ENCODE assay signal across 9 mouse cellular contexts in genomic region chr6:52663021-52663420, GRCm38 (mm10). TPM values are rescaled to one million over a fixed set of nuclear protein-coding genes. Genes with fewer than 3 reads are reported as not detected.
DNase-seq lines count a peak whose midpoint lies in the region; ATAC-seq and TF ChIP-seq lines count a peak whose summit lies in the region.
"Had no signal": no experiment of that assay in that cellular context is flagged by ENCODE, and none has a peak within 500 bp of the region (broad histone marks: within the 10 kb centered on the region; RNA-seq: fewer than 3 reads in every experiment).

No protein-coding gene starts in this region.

- H3K9me3 ChIP-seq in ES-Bruce4 (replicated peaks; ENCODE audit: control insufficient read depth, insufficient read depth, low read length, poor library complexity, severe bottlenecking), result no peaks in the 10 kb centered on the region
- no peaks in the 10 kb centered on the region for H3K9me3 ChIP-seq in forebrain, embryonic 11.5 days (ENCODE audit: control insufficient read depth, low read length)

- TF ChIP-seq POLR2A in heart, adult 2 months (IDR thresholded peaks at IDR 0.05; ENCODE audit: insufficient read depth, low read depth, low read length), result no peak
- TF ChIP-seq POLR2A in ES-Bruce4 (IDR thresholded peaks at IDR 0.05; ENCODE audit: insufficient read depth, low read length), result no peak

- DNase-seq in heart, adult 2 months, result peak in 1 of 2 experiments; percentile 15
- no peak for DNase-seq in heart, adult 9 months (ENCODE audit: low spot score in 2 of 2)
- peak; percentile 15 for DNase-seq in fibroblast of lung, adult 2 months (ENCODE audit: low read depth)
- DNase-seq in c-Kit-positive CD71-positive TER-119-positive erythroid progenitor cells, embryonic 14.5 days (ENCODE audit: low spot score), result no peak
- DNase-seq in forebrain, embryonic 11.5 days (ENCODE audit: low spot score), result no peak

- no peaks in the 10 kb centered on the region for H3K36me3 ChIP-seq in heart, adult 2 months (ENCODE audit: control insufficient read depth, insufficient read depth, low read length)
- H3K36me3 ChIP-seq in ES-Bruce4 (ENCODE audit: control insufficient read depth, insufficient read depth, low read length, poor library complexity, severe bottlenecking), result no peaks in the 10 kb centered on the region
- no peaks in the 10 kb centered on the region for H3K36me3 ChIP-seq in forebrain, embryonic 11.5 days (ENCODE audit: control insufficient read depth, insufficient read depth, low read length)

- H3K4me3 ChIP-seq in heart, adult 2 months, result no peak overlapping the region
- H3K4me3 ChIP-seq in ES-Bruce4 (ENCODE audit: low read depth, low read length), result no peak overlapping the region
- no peak overlapping the region for H3K4me3 ChIP-seq in forebrain, embryonic 11.5 days (ENCODE audit: low read depth, low read length)

- TF ChIP-seq EP300 in heart, adult 2 months (IDR thresholded peaks at IDR 0.05; ENCODE audit: insufficient read depth, low read depth, low read length), result no peak
- no peak for TF ChIP-seq EP300 in ES-Bruce4 (IDR thresholded peaks at IDR 0.05; ENCODE audit: insufficient read depth, low read depth, low read length)

- no peaks in the 10 kb centered on the region for H3K4me1 ChIP-seq in heart, adult 2 months (ENCODE audit: control insufficient read depth, insufficient read depth, low read length)
- H3K4me1 ChIP-seq in ES-Bruce4 (ENCODE audit: control insufficient read depth, insufficient read depth, low read length), result no peaks in the 10 kb centered on the region
- no peaks in the 10 kb centered on the region for H3K4me1 ChIP-seq in forebrain, embryonic 11.5 days (replicated peaks; ENCODE audit: control insufficient read depth, insufficient read depth, low read length)

- no peaks in the 10 kb centered on the region for H3K27me3 ChIP-seq in heart, adult 2 months (ENCODE audit: control insufficient read depth, insufficient read depth, low read length)
- no peaks in the 10 kb centered on the region for H3K27me3 ChIP-seq in ES-Bruce4 (ENCODE audit: control insufficient read depth, insufficient read depth, low read length, poor library complexity, severe bottlenecking)
- H3K27me3 ChIP-seq in forebrain, embryonic 11.5 days (ENCODE audit: control insufficient read depth, insufficient read depth, low read length), result no peaks in the 10 kb centered on the region

- ATAC-seq in megakaryocyte-erythroid progenitor cell, adult 5-6 weeks (replicated peaks; ENCODE audit: low FRiP score, low TSS enrichment, poor library complexity, severe bottlenecking), result 0 out of 2 replicates have a peak, but pooled peaks have one; percentile 41
- no peak for ATAC-seq in erythroblast, adult 5-6 weeks (replicated peaks; ENCODE audit: low FRiP score, poor library complexity, severe bottlenecking)
- ATAC-seq in forebrain, embryonic 11.5 days (replicated peaks; ENCODE audit: low FRiP score), result no peak
- ATAC-seq: forebrain, embryonic 14.5 days had no signal

- 38% methylated on average over 5 of the region's 5 CpGs for WGBS in heart, adult 2 months
- WGBS in forebrain, embryonic 11.5 days, result 50% methylated on average over 5 of the region's 5 CpGs

- intact Hi-C loops in heart, adult 2 months (cut with DNase I), result loop anchor here (2.0 kb wide), 3 partner anchors 60 to 256 kb away; no protein-coding TSS in a partner anchor

- H3K9ac ChIP-seq in heart, adult 2 months (ENCODE audit: low read depth, low read length), result no peak overlapping the region
- no peak overlapping the region for H3K9ac ChIP-seq in ES-Bruce4 (ENCODE audit: low read depth, poor library complexity, severe bottlenecking)
- no peak overlapping the region for H3K9ac ChIP-seq in forebrain, embryonic 11.5 days (ENCODE audit: low read length)

- no peak overlapping the region for H3K27ac ChIP-seq in heart, adult 2 months
- no peak overlapping the region for H3K27ac ChIP-seq in ES-Bruce4 (ENCODE audit: insufficient read depth, low read length)
- H3K27ac ChIP-seq in forebrain, embryonic 11.5 days (ENCODE audit: low read depth, low read length), result no peak overlapping the region

- H3K79me2 ChIP-seq in heart, adult 2 months (replicated peaks; ENCODE audit: control insufficient read depth, insufficient read depth, low read length), result no peaks in the 10 kb centered on the region

- H3K4me2 ChIP-seq in forebrain, embryonic 11.5 days (ENCODE audit: low read depth, low read length, severe bottlenecking), result no peak overlapping the region

- TF ChIP-seq CTCF in heart, adult 2 months (IDR thresholded peaks at IDR 0.05), result peak; percentile 65
- peak; percentile 36 for TF ChIP-seq CTCF in ES-Bruce4 (IDR thresholded peaks at IDR 0.05; ENCODE audit: low read depth, low read length)

RNA-seq across cellular contexts. Expression of gene Hibadh, which starts 22.8 kb away (rescaled TPM):
- total RNA-seq in heart, adult 2 months (2021), result 100 to 1,000 TPM; 218 to 263 TPM
- polyA plus RNA-seq in heart, adult 2 months (2012; rRNA removed), result 170 and 260 TPM in 2 replicates
- 106 and 115 TPM in 2 replicates for polyA plus RNA-seq in ES-Bruce4 (2011; ENCODE audit: insufficient read depth, insufficient read length, low read depth, missing spikeins)
- 50.1 and 72.1 TPM in 2 replicates for total RNA-seq in megakaryocyte-erythroid progenitor cell, adult 5-6 weeks (2014; fragmentation: Nextera tagmentation)
- 54.8 and 58.5 TPM in 2 replicates for total RNA-seq in megakaryocyte-erythroid progenitor cell, adult 5-6 weeks (2017)
- total RNA-seq in erythroblast, adult 5-6 weeks (2015; ENCODE audit: low replicate concordance), result 26.5 and 33.6 TPM in 2 replicates
- total RNA-seq in erythroblast, adult 5-6 weeks (2017; ENCODE audit: low replicate concordance), result 20.3 and 27.0 TPM in 2 replicates
- 42.0 and 44.0 TPM in 2 replicates for polyA plus RNA-seq in forebrain, embryonic 11.5 days (2014; fragmentation: Nextera tagmentation; extraction: Ambion mirVana)

RNA-seq across cellular contexts. Expression of gene Tax1bp1, which starts 50.5 kb away (rescaled TPM):
- total RNA-seq in heart, adult 2 months (2021), result 100 to 1,000 TPM; 110 to 124 TPM
- 26.1 and 50.9 TPM in 2 replicates for polyA plus RNA-seq in heart, adult 2 months (2012; rRNA removed)
- polyA plus RNA-seq in ES-Bruce4 (2011; ENCODE audit: insufficient read depth, insufficient read length, low read depth, missing spikeins), result 116 and 130 TPM in 2 replicates
- total RNA-seq in megakaryocyte-erythroid progenitor cell, adult 5-6 weeks (2014; fragmentation: Nextera tagmentation), result 66.9 and 80.3 TPM in 2 replicates
- total RNA-seq in megakaryocyte-erythroid progenitor cell, adult 5-6 weeks (2017), result 175 and 200 TPM in 2 replicates
- total RNA-seq in erythroblast, adult 5-6 weeks (2015; ENCODE audit: low replicate concordance), result 255 and 256 TPM in 2 replicates
- 523 and 583 TPM in 2 replicates for total RNA-seq in erythroblast, adult 5-6 weeks (2017; ENCODE audit: low replicate concordance)
- polyA plus RNA-seq in forebrain, embryonic 11.5 days (2014; fragmentation: Nextera tagmentation; extraction: Ambion mirVana), result 111 and 114 TPM in 2 replicates
